Mouse (Mus musculus): ENCODE results near the gene Pcsk2. TPM values are rescaled to one million over a fixed set of nuclear protein-coding genes. Genes with fewer than 3 reads are reported as not detected.

Pcsk2 gene
- polyA plus RNA-seq, 2 experiments, result 0.01 TPM; not detected in 1

DNA sequence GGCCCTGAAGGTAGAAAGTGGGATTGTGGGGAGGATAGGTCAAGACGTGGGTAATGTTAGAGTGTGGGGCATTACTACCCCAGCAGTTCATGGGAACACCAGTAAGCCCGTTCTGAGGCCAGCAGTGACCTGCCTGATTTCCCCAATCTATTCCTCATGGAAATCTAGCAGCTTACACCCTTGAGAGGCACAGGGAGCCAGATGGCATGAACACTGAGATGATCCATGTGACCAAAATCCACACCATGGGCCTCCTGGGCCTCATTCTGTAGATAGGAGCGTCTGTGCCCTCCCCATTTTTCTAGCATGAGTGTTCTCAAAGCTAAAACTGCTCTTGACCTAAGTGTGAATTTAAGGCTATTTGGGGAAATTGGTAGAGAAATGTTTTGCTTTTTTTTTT is 162.2 kb downstream of the Pcsk2 start:
- H3K9me3 ChIP-seq (ENCODE audit: control insufficient read depth, low read length), result no peaks in the 10 kb centered on the region
- no peak overlapping the region for H3K4me3 ChIP-seq (ENCODE audit: insufficient read depth in 1 of 2, low read depth in 2 of 2, low read length in 2 of 2)
- H3K4me2 ChIP-seq (ENCODE audit: low read depth), result no peak overlapping the region
- no peak for DNase-seq (ENCODE audit: low read depth in 3 of 3, low spot score in 3 of 3)
- no peaks in the 10 kb centered on the region for H3K4me1 ChIP-seq (replicated peaks; ENCODE audit: control insufficient read depth in 2 of 2, insufficient read depth in 2 of 2, low read length in 1 of 2)
- no peaks in the 10 kb centered on the region for H3K36me3 ChIP-seq (replicated peaks; ENCODE audit: control insufficient read depth, insufficient read depth, low read depth)
- no peak for ATAC-seq (ENCODE audit: insufficient read depth)
- no peak for TF ChIP-seq CTCF (IDR thresholded peaks at IDR 0.05; ENCODE audit: low read depth)
- TF ChIP-seq EP300 (IDR thresholded peaks at IDR 0.05; ENCODE audit: low read depth), result no peak
- H3K27me3 ChIP-seq (ENCODE audit: control insufficient read depth, insufficient read depth, low read length), result no peaks in the 10 kb centered on the region
- WGBS (ENCODE audit: insufficient replicate concordance), result 48% methylated on average over 3 of the region's 3 CpGs
- no peak overlapping the region for H3K27ac ChIP-seq
- no peak overlapping the region for H3K9ac ChIP-seq (replicated peaks)

- ATAC-seq (ENCODE audit: insufficient read depth) (no peak), DNase-seq (ENCODE audit: low read depth in 3 of 3, low spot score in 3 of 3) (no peak)
- no peaks in the 10 kb centered on the region for H3K36me3 ChIP-seq (replicated peaks; ENCODE audit: control insufficient read depth, insufficient read depth, low read depth)
- no peak overlapping the region for H3K4me3 ChIP-seq (ENCODE audit: insufficient read depth in 1 of 2, low read depth in 2 of 2, low read length in 2 of 2)
- no peaks in the 10 kb centered on the region for H3K9me3 ChIP-seq (ENCODE audit: control insufficient read depth, low read length)
- no peak overlapping the region for H3K27ac ChIP-seq
- H3K27me3 ChIP-seq (ENCODE audit: control insufficient read depth, insufficient read depth, low read length), result no peaks in the 10 kb centered on the region
- WGBS (ENCODE audit: insufficient replicate concordance), result 16% methylated on average over 4 of the region's 4 CpGs
- no peak for TF ChIP-seq EP300 (IDR thresholded peaks at IDR 0.05; ENCODE audit: low read depth)
- TF ChIP-seq CTCF (IDR thresholded peaks at IDR 0.05; ENCODE audit: low read depth), result 0 out of 2 replicates have a peak, but pooled peaks have one; percentile 4
- H3K4me2 ChIP-seq (ENCODE audit: low read depth), result no peak overlapping the region
- no peaks in the 10 kb centered on the region for H3K4me1 ChIP-seq (replicated peaks; ENCODE audit: control insufficient read depth in 2 of 2, insufficient read depth in 2 of 2, low read length in 1 of 2)
- no peak overlapping the region for H3K9ac ChIP-seq (replicated peaks)
These were observed 163.3 kb downstream of the Pcsk2 start for GRCm38 (mm10) chr2:143709249-143709648.

DNA sequence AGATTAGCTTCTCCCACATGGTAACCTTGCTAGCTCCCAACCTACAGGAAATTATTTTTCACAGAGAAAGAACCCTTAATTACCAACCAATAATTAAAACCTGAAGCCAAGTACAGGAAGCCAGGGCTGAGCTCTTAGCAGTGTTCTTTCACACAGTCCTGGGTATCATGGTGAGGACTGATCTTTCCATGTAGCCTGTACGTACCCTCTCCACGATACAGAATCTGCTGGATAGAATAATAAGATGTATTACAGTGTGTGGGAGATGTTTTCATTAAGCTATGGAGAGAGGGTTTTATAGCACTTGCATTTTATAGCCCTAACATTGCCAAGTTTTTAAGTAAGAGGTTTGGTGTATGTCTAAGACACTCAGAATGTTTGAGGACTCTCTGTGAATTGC is 164.0 kb downstream of the Pcsk2 start:
- Histone ChIP-seq H3K4me2 (ENCODE audit: low read depth) (no peak overlapping the region), H3K27me3 (ENCODE audit: control insufficient read depth, insufficient read depth, low read length) (no peaks in the 10 kb centered on the region), H3K9me3 (ENCODE audit: control insufficient read depth, low read length) (no peaks in the 10 kb centered on the region), H3K4me3 (ENCODE audit: insufficient read depth in 1 of 2, low read depth in 2 of 2, low read length in 2 of 2) (no peak overlapping the region), H3K36me3 (replicated peaks; ENCODE audit: control insufficient read depth, insufficient read depth, low read depth) (no peaks in the 10 kb centered on the region), H3K9ac (replicated peaks) (no peak overlapping the region), H3K27ac (no peak overlapping the region), H3K4me1 (replicated peaks; ENCODE audit: control insufficient read depth in 2 of 2, insufficient read depth in 2 of 2, low read length in 1 of 2) (no peaks in the 10 kb centered on the region)
- 61% methylated on average over 2 of the region's 2 CpGs for WGBS (ENCODE audit: insufficient replicate concordance)
- DNase-seq (ENCODE audit: low read depth in 3 of 3, low spot score in 3 of 3), result no peak
- no peak for ATAC-seq (ENCODE audit: insufficient read depth)
- no peak for TF ChIP-seq CTCF (IDR thresholded peaks at IDR 0.05; ENCODE audit: low read depth)
- no peak for TF ChIP-seq EP300 (IDR thresholded peaks at IDR 0.05; ENCODE audit: low read depth)

DNA sequence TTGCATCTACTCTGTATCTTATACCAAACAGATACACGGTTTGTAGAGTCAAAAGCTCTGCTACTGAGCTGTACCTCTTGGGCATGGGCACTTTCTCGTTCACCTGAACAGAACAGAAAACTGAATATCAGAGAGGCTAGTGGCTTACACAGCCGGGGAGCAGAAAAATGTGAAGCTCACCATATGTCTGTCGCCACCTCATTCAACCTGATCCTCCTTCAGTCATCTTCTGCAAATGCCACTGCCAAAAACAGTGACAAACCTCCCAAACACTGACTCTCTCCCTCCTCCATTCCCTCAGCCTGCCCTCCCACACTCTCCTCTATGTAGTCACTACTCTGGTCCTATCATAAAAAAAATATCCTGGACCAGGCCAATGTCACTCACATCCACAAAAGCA is 165.9 kb downstream of the Pcsk2 start:
- H3K9me3 ChIP-seq (ENCODE audit: control insufficient read depth, low read length), result no peaks in the 10 kb centered on the region
- H3K27ac ChIP-seq, result no peak overlapping the region
- H3K36me3 ChIP-seq (replicated peaks; ENCODE audit: control insufficient read depth, insufficient read depth, low read depth), result no peaks in the 10 kb centered on the region
- H3K27me3 ChIP-seq (ENCODE audit: control insufficient read depth, insufficient read depth, low read length), result no peaks in the 10 kb centered on the region
- H3K4me2 ChIP-seq (ENCODE audit: low read depth), result no peak overlapping the region
- H3K9ac ChIP-seq (replicated peaks), result no peak overlapping the region
- DNase-seq (ENCODE audit: low read depth in 3 of 3, low spot score in 3 of 3), result no peak
- TF ChIP-seq CTCF (IDR thresholded peaks at IDR 0.05; ENCODE audit: low read depth), result no peak
- no peak for TF ChIP-seq EP300 (IDR thresholded peaks at IDR 0.05; ENCODE audit: low read depth)
- ATAC-seq (ENCODE audit: insufficient read depth), result no peak
- H3K4me1 ChIP-seq (replicated peaks; ENCODE audit: control insufficient read depth in 2 of 2, insufficient read depth in 2 of 2, low read length in 1 of 2), result no peaks in the 10 kb centered on the region
- 52% methylated on average over 4 of the region's 4 CpGs for WGBS (ENCODE audit: insufficient replicate concordance)
- H3K4me3 ChIP-seq (ENCODE audit: insufficient read depth in 1 of 2, low read depth in 2 of 2, low read length in 2 of 2), result no peak overlapping the region

DNA sequence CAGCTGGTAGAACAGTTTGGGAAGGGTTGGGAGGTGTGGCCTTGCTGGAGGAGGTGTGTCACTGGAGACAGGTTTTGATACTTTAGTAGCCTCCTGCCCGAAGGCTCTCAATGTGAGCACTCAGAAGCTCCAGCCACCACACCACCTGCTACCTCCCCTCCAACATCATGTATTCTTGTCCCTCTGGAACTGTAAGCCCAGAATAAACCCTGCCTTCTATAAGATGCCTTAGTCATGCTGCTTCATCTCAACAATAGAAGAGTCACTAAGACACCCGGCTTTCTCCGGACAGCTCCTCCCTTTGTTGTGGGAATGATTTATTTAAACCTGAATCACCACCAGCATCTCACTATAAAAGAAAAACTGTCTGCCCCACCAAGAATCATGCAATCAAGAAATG is 166.9 kb downstream of the Pcsk2 start:
- no peak for ATAC-seq (ENCODE audit: insufficient read depth)
- WGBS (ENCODE audit: insufficient replicate concordance), result 60% methylated on average over 3 of the region's 3 CpGs
- H3K9ac ChIP-seq (replicated peaks), result no peak overlapping the region
- H3K4me1 ChIP-seq (replicated peaks; ENCODE audit: control insufficient read depth in 2 of 2, insufficient read depth in 2 of 2, low read length in 1 of 2), result no peaks in the 10 kb centered on the region
- H3K4me3 ChIP-seq (ENCODE audit: insufficient read depth in 1 of 2, low read depth in 2 of 2, low read length in 2 of 2), result no peak overlapping the region
- H3K36me3 ChIP-seq (replicated peaks; ENCODE audit: control insufficient read depth, insufficient read depth, low read depth), result no peaks in the 10 kb centered on the region
- H3K9me3 ChIP-seq (ENCODE audit: control insufficient read depth, low read length), result no peaks in the 10 kb centered on the region
- H3K4me2 ChIP-seq (ENCODE audit: low read depth), result no peak overlapping the region
- DNase-seq (ENCODE audit: low read depth in 3 of 3, low spot score in 3 of 3), result no peak
- no peaks in the 10 kb centered on the region for H3K27me3 ChIP-seq (ENCODE audit: control insufficient read depth, insufficient read depth, low read length)
- H3K27ac ChIP-seq, result no peak overlapping the region
- no peak for TF ChIP-seq EP300 (IDR thresholded peaks at IDR 0.05; ENCODE audit: low read depth)
- no peak for TF ChIP-seq CTCF (IDR thresholded peaks at IDR 0.05; ENCODE audit: low read depth)
